Mouse (Mus musculus): Measurements from ENCODE around the gene Hmgb1.

- TF ChIP-seq CTCF (IDR thresholded peaks at IDR 0.05; ENCODE audit: low read depth) (no peak), EP300 (IDR thresholded peaks at IDR 0.05; ENCODE audit: low read depth) (no peak)
Measured at GRCm38 (mm10) chr5:149140336-149140735, 44.0 kb downstream of the Hmgb1 start.

Data from liver, postnatal 0 days (tissue).